Mouse (Mus musculus): ENCODE measurements around the gene Zc3h4.

The Zc3h4 gene

GRCm38 (mm10) chr7:16426129-16426729, 25.5 kb downstream of the Zc3h4 start:
- DNase-seq (ENCODE audit: extremely low read depth, low read depth, low spot score) = no peak

GRCm38 (mm10) chr7:16433352-16433971, 32.8 kb downstream of the Zc3h4 start:
- no peak for DNase-seq (ENCODE audit: extremely low read depth, low read depth, low spot score)

GRCm38 (mm10) chr7:16435088-16435487, 34.4 kb downstream of the Zc3h4 start:
- DNase-seq (ENCODE audit: extremely low read depth, low read depth, low spot score) = no peak

GRCm38 (mm10) chr7:16441241-16441640, 40.5 kb downstream of the Zc3h4 start:
- no peak for DNase-seq (ENCODE audit: extremely low read depth, low read depth, low spot score)

- DNase-seq (ENCODE audit: extremely low read depth, low read depth, low spot score) = no peak
Measured at GRCm38 (mm10) chr7:16451656-16452055, 50.9 kb downstream of the Zc3h4 start.

- peak; percentile 91 for DNase-seq (ENCODE audit: extremely low read depth, low read depth, low spot score)
Measured at GRCm38 (mm10) chr7:16452587-16453073, 51.9 kb downstream of the Zc3h4 start, which contains the start of gene Tmem160. Tmem160 (plus strand) TSS chr7:16452779.

GRCm38 (mm10) chr7:16453118-16453711, 52.5 kb downstream of the Zc3h4 start:
- DNase-seq (ENCODE audit: extremely low read depth, low read depth, low spot score) = no peak

- no peak for DNase-seq (ENCODE audit: extremely low read depth, low read depth, low spot score)
Measured at GRCm38 (mm10) chr7:16455016-16455415, 54.3 kb downstream of the Zc3h4 start.

- DNase-seq (ENCODE audit: extremely low read depth, low read depth, low spot score) = no peak
Measured at GRCm38 (mm10) chr7:16456289-16456688, 55.6 kb downstream of the Zc3h4 start.

GRCm38 (mm10) chr7:16460566-16460965, 59.9 kb downstream of the Zc3h4 start:
- no peak for DNase-seq (ENCODE audit: extremely low read depth, low read depth, low spot score)

- DNase-seq (ENCODE audit: extremely low read depth, low read depth, low spot score) = no peak
Measured at GRCm38 (mm10) chr7:16461151-16461550, 60.4 kb downstream of the Zc3h4 start.

- DNase-seq (ENCODE audit: extremely low read depth, low read depth, low spot score) = no peak
Measured at GRCm38 (mm10) chr7:16461705-16462104, 61.0 kb downstream of the Zc3h4 start.

- DNase-seq (ENCODE audit: extremely low read depth, low read depth, low spot score) = no peak
Measured at GRCm38 (mm10) chr7:16463214-16463613, 62.5 kb downstream of the Zc3h4 start.

- DNase-seq (ENCODE audit: extremely low read depth, low read depth, low spot score) = no peak
Measured at GRCm38 (mm10) chr7:16465160-16465559, 64.5 kb downstream of the Zc3h4 start.

- DNase-seq (ENCODE audit: extremely low read depth, low read depth, low spot score) = no peak
Measured at GRCm38 (mm10) chr7:16465568-16465967, 64.9 kb downstream of the Zc3h4 start.

GRCm38 (mm10) chr7:16466565-16466964, 65.9 kb downstream of the Zc3h4 start:
- no peak for DNase-seq (ENCODE audit: extremely low read depth, low read depth, low spot score)

GRCm38 (mm10) chr7:16468115-16468514, 67.4 kb downstream of the Zc3h4 start:
- no peak for DNase-seq (ENCODE audit: extremely low read depth, low read depth, low spot score)

- DNase-seq (ENCODE audit: extremely low read depth, low read depth, low spot score) = no peak
Measured at GRCm38 (mm10) chr7:16471549-16471948, 70.8 kb downstream of the Zc3h4 start.

- no peak for DNase-seq (ENCODE audit: extremely low read depth, low read depth, low spot score)
Measured at GRCm38 (mm10) chr7:16472116-16472709, 71.5 kb downstream of the Zc3h4 start.

GRCm38 (mm10) chr7:16473847-16474246, 73.1 kb downstream of the Zc3h4 start:
- no peak for DNase-seq (ENCODE audit: extremely low read depth, low read depth, low spot score)

- DNase-seq (ENCODE audit: extremely low read depth, low read depth, low spot score) = no peak
Measured at GRCm38 (mm10) chr7:16474445-16474844, 73.7 kb downstream of the Zc3h4 start.

- no peak for DNase-seq (ENCODE audit: extremely low read depth, low read depth, low spot score)
Measured at GRCm38 (mm10) chr7:16475321-16475720, 74.6 kb downstream of the Zc3h4 start.
